Mouse (Mus musculus) lung, adult 18-20 months (tissue): ENCODE measurements around the gene Gstm1.
A peak's percentile ranks its signal among the peaks of the same experiment; 100 is the strongest.
"Not testable (repeated sequence)": the region's sequence is repeated elsewhere in the genome, so short reads cannot be mapped to it uniquely, and the experiment has no call there.

Experiments used
- DNase-seq, 2 experiments: peaks; one replicate each; pipeline ENCODE4 v3.0.0; 2022; ENCODE audit warnings: mixed read lengths in 2 of 2

Gene Gstm1

GRCm38 (mm10) chr3:108014974-108015346, 2.8 kb downstream of the Gstm1 start:
- DNase-seq = no peak

- no peak for DNase-seq
Observed at GRCm38 (mm10) chr3:108014098-108014973, 3.4 kb downstream of the Gstm1 start.

GRCm38 (mm10) chr3:108013331-108013871, 4.4 kb downstream of the Gstm1 start:
- DNase-seq = peak; percentile 87 to 90

- no peak for DNase-seq
Observed at GRCm38 (mm10) chr3:108011558-108011957, 6.2 kb downstream of the Gstm1 start.

GRCm38 (mm10) chr3:108010286-108010685, 7.5 kb downstream of the Gstm1 start:
- peak; percentile 53 to 66 for DNase-seq

GRCm38 (mm10) chr3:108002021-108002420, 15.8 kb downstream of the Gstm1 start:
- peak in 1 of 2 experiments; percentile 58 for DNase-seq

- no peak for DNase-seq
Observed at GRCm38 (mm10) chr3:107999491-107999890, 18.3 kb downstream of the Gstm1 start.

GRCm38 (mm10) chr3:107998591-107998990, 19.2 kb downstream of the Gstm1 start:
- DNase-seq = no peak

GRCm38 (mm10) chr3:107996576-107996975, 21.2 kb downstream of the Gstm1 start:
- DNase-seq = no peak

DNA sequence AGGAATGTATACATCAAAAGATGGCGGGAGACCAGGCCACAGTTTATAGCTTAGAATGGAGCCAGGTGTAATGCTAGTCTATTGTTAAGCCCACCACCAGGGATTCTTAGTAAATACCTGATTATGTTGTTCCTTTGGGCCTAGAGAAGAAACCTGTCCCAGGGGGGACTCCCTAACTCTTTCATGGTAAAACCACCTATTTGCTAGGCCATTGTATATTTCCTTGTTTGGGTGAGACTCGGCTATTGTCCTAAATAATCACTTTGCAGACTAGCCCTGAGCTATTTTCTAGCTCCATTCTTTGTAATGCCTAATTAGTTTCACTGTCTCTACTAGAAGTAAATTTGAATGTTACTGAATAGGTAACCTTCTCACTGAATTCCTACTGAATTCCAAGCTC, 21.8 kb downstream of the Gstm1 start:
- not testable (repeated sequence) for DNase-seq

GRCm38 (mm10) chr3:107986041-107986562, 31.7 kb downstream of the Gstm1 start, which contains the start of gene Gstm2:
Gstm2 (minus strand) TSS chr3:107986453.
- peak; percentile 76 to 86 for DNase-seq

GRCm38 (mm10) chr3:107985141-107985540, 32.6 kb downstream of the Gstm1 start:
- not testable (repeated sequence) for DNase-seq

GRCm38 (mm10) chr3:107984471-107984870, 33.3 kb downstream of the Gstm1 start:
- DNase-seq = no peak

DNA sequence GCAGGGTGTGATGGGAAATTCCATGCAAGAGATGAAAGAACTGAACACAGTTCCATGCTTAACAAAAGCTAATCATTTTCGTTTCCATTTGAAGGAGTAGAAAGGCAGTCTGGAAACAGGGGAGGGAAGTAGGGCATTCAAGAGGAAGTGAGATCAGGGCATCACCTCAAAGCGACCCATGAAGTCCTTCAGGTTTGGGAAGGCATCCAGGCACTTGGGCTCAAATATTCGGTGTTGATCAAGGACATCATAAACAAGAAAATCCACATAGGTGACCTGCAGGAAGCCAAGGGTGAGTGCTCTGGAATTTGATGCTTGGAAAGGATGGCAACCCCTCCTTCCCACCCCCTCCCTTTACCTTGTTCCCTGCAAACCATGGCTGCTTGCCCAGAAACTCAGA, 34.0 kb downstream of the Gstm1 start:
- peak; percentile 45 to 54 for DNase-seq

DNA sequence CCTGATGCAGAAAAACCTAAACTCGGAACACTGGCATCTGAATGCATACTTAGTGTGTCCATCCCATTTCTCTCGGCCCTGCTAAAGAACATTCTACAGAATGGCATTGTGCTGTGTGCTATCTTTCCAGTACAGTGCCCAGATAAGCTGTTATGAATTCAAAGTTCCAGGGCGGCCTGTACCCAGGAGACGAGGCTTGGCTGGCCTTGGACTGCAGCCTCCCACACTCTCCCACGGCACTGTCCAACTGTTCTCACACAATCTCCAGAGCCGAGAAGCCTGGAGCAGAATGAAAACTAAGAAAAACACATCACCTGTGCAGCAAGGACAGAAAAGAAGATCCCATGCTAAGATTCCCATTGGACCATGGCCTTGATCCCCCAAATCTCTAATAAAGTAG, 35.0 kb downstream of the Gstm1 start:
- no peak for DNase-seq

GRCm38 (mm10) chr3:107981261-107981660, 36.5 kb downstream of the Gstm1 start:
- DNase-seq = no peak

GRCm38 (mm10) chr3:107977691-107978090, 40.1 kb downstream of the Gstm1 start:
- no peak for DNase-seq

- DNase-seq = no peak
Observed at GRCm38 (mm10) chr3:107974237-107974636, 43.5 kb downstream of the Gstm1 start.

DNA sequence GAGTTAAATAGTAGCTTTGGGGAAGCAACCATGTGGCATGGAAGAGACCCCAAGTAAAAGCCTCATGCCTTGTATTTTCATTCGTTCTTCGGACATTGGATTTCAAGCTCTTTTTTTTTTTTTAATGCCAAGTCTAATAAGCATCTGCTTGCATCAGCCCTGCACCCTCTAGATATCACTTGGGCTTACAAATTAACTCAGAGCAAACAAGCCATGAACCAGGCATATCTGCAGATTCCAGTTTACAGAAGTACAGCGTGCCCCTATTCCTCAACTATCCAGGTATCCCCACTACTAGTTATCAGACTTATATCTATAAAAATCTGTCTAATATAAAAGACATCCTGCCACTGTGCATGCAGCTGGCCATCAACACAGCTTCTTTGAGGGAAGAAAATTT, 45.7 kb downstream of the Gstm1 start:
- DNase-seq = no peak

- DNase-seq = not testable (repeated sequence)
Observed at GRCm38 (mm10) chr3:107971101-107971500, 46.7 kb downstream of the Gstm1 start.

DNA sequence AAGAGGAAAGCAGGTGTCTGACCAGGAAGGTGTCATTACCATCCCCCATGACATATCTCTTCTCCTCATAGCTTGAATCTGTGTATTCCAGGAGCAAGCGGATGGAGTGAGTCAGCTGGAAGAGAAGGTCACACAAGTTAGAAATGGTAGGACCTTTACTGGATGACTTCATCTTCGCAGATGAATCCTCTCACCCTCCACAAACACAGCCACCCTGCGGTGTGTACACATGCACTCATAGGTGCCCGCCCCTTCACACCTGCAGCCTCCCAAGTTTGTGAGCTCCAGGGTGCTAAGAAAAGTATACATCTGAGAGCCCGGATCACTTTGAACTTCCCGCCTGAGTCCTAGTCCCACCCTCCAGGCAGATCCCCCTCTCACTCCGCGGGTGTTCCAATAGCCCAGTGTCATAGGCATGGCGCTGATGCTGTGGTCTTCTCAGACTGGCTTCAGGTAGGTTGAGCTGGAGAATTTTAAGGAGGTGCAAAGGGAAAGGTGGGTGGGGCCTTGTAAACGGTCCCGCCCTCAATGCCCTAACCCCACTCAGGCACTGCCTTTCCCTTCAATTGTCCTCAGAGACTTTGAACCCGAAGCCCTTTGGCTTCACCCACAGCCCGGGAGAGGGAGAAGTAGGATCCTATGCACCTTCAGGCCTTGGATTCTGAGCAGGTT, 48.9 kb downstream of the Gstm1 start, which contains the start of gene Gstm3:
Gene Gstm3, minus strand, starts transcription at position 560 of the 672 bp plus-strand sequence.
- no peak for DNase-seq

GRCm38 (mm10) chr3:107966631-107967030, 51.1 kb downstream of the Gstm1 start:
- DNase-seq = no peak

DNA sequence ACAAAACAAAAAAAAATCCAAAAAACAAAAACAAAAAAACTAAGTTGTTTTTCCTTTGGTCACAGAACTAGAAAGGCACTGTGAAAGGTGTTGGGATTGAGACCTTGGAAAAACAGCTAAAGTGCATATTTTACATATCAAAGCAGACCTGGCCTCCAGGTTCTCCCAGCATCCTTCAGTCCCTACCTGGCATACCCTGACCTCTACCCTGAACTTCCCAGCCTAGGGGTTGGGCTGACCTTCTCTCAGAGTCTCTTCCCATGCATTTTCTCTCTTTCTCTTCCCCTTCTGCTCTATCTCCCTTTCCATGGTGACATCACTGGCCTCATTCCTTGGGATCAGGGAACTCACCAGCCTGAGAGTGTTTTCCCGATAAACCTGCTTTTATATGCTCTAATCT, 52.2 kb downstream of the Gstm1 start:
- DNase-seq = no peak
